Mouse (Mus musculus): ENCODE measurements around the gene Kdm5b. TPM values are rescaled to one million over a fixed set of nuclear protein-coding genes. Genes with fewer than 3 reads are reported as not detected.
"Not testable (repeated sequence)": the region's sequence is repeated elsewhere in the genome, so short reads cannot be mapped to it uniquely, and the experiment has no call there.

Kdm5b gene
- polyA plus RNA-seq, 1 experiment from 2014 or later = 75.9 TPM

GRCm38 (mm10) chr1:134533710-134534109 lies 26.3 kb upstream of the Kdm5b start:
- H3K9me3 ChIP-seq (ENCODE audit: control insufficient read depth, low read length) = not testable (repeated sequence)

GRCm38 (mm10) chr1:134535054-134535453 lies 24.9 kb upstream of the Kdm5b start:
- ATAC-seq (ENCODE audit: low FRiP score, low TSS enrichment) = no peak

More at GRCm38 (mm10) chr1:134533710-134534109, 26.3 kb upstream of the Kdm5b start:
- not testable (repeated sequence) for H3K4me2 ChIP-seq (replicated peaks; ENCODE audit: low read depth, low read length); ATAC-seq (ENCODE audit: low FRiP score, low TSS enrichment); H3K27me3 ChIP-seq (ENCODE audit: control insufficient read depth, insufficient read depth, low read length); H3K4me3 ChIP-seq (ENCODE audit: low read length); H3K4me1 ChIP-seq (ENCODE audit: control insufficient read depth, insufficient read depth, low read length); H3K36me3 ChIP-seq (ENCODE audit: control insufficient read depth, insufficient read depth, low read length); H3K27ac ChIP-seq (ENCODE audit: low read depth, low read length); H3K9ac ChIP-seq (ENCODE audit: low read depth, low read length)
- WGBS = 90% methylated on average over 10 of the region's 10 CpGs

DNA sequence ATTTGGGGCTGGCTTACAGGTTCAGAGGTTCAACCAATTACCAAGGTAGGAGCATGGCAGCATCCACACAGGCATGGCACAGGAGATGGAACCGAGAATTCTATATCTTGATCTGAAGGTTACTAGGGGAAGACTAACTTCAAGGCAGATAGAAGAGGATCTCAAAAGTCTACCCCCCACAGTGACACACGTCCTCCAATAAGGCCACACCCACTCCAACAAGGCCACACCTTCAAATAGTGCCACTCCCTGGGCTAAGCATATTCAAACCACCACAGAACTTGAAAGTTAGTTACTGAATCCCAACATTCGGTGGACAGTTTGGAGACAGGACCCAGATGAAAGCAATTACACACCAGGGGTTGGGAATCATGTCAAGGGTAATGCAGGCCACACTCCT lies 24.5 kb upstream of the Kdm5b start:
- Histone ChIP-seq H3K9ac (ENCODE audit: low read depth, low read length) (no peak overlapping the region), H3K4me1 (ENCODE audit: control insufficient read depth, insufficient read depth, low read length) (no peaks in the 10 kb centered on the region), H3K27me3 (ENCODE audit: control insufficient read depth, insufficient read depth, low read length) (no peaks in the 10 kb centered on the region), H3K9me3 (ENCODE audit: control insufficient read depth, low read length) (no peaks in the 10 kb centered on the region), H3K4me2 (replicated peaks; ENCODE audit: low read depth, low read length) (no peak overlapping the region), H3K4me3 (ENCODE audit: low read length) (no peak overlapping the region), H3K27ac (ENCODE audit: low read depth, low read length) (no peak overlapping the region), H3K36me3 (ENCODE audit: control insufficient read depth, insufficient read depth, low read length) (no peaks in the 10 kb centered on the region)
- no peak for ATAC-seq (ENCODE audit: low FRiP score, low TSS enrichment)
- WGBS = 78% methylated on average over 3 of the region's 3 CpGs

More at GRCm38 (mm10) chr1:134535054-134535453, 24.9 kb upstream of the Kdm5b start:
- Histone ChIP-seq H3K4me1 (ENCODE audit: control insufficient read depth, insufficient read depth, low read length) (no peaks in the 10 kb centered on the region), H3K4me2 (replicated peaks; ENCODE audit: low read depth, low read length) (no peak overlapping the region), H3K9ac (ENCODE audit: low read depth, low read length) (no peak overlapping the region), H3K27me3 (ENCODE audit: control insufficient read depth, insufficient read depth, low read length) (no peaks in the 10 kb centered on the region), H3K27ac (ENCODE audit: low read depth, low read length) (no peak overlapping the region), H3K4me3 (ENCODE audit: low read length) (no peak overlapping the region), H3K9me3 (ENCODE audit: control insufficient read depth, low read length) (no peaks in the 10 kb centered on the region), H3K36me3 (ENCODE audit: control insufficient read depth, insufficient read depth, low read length) (no peaks in the 10 kb centered on the region)
- WGBS = 97% methylated on average over 1 of the region's 1 CpGs

GRCm38 (mm10) chr1:134540610-134541009 lies 19.4 kb upstream of the Kdm5b start:
- Histone ChIP-seq H3K36me3 (ENCODE audit: control insufficient read depth, insufficient read depth, low read length) (no peaks in the 10 kb centered on the region), H3K27me3 (ENCODE audit: control insufficient read depth, insufficient read depth, low read length) (no peaks in the 10 kb centered on the region), H3K9ac (ENCODE audit: low read depth, low read length) (no peak overlapping the region), H3K4me2 (replicated peaks; ENCODE audit: low read depth, low read length) (no peak overlapping the region), H3K9me3 (ENCODE audit: control insufficient read depth, low read length) (peaks cover 7% of the 10 kb centered on the region; the same call in 1 of the 2 replicates), H3K27ac (ENCODE audit: low read depth, low read length) (no peak overlapping the region), H3K4me1 (ENCODE audit: control insufficient read depth, insufficient read depth, low read length) (no peaks in the 10 kb centered on the region), H3K4me3 (ENCODE audit: low read length) (no peak overlapping the region)
- WGBS = 90% methylated on average over 10 of the region's 10 CpGs
- ATAC-seq (ENCODE audit: low FRiP score, low TSS enrichment) = no peak

GRCm38 (mm10) chr1:134548231-134548630 lies 11.7 kb upstream of the Kdm5b start:
- WGBS = 69% methylated on average over 4 of the region's 4 CpGs
- Histone ChIP-seq H3K36me3 (ENCODE audit: control insufficient read depth, insufficient read depth, low read length) (no peaks in the 10 kb centered on the region), H3K9ac (ENCODE audit: low read depth, low read length) (no peak overlapping the region), H3K4me1 (ENCODE audit: control insufficient read depth, insufficient read depth, low read length) (no peaks in the 10 kb centered on the region), H3K9me3 (ENCODE audit: control insufficient read depth, low read length) (peaks cover 7% of the 10 kb centered on the region; the same call in 1 of the 2 replicates), H3K27me3 (ENCODE audit: control insufficient read depth, insufficient read depth, low read length) (no peaks in the 10 kb centered on the region), H3K4me2 (replicated peaks; ENCODE audit: low read depth, low read length) (no peak overlapping the region), H3K27ac (ENCODE audit: low read depth, low read length) (no peak overlapping the region), H3K4me3 (ENCODE audit: low read length) (no peak overlapping the region)
- ATAC-seq (ENCODE audit: low FRiP score, low TSS enrichment) = 0 out of 2 replicates have a peak, but pooled peaks have one; percentile 49

DNA sequence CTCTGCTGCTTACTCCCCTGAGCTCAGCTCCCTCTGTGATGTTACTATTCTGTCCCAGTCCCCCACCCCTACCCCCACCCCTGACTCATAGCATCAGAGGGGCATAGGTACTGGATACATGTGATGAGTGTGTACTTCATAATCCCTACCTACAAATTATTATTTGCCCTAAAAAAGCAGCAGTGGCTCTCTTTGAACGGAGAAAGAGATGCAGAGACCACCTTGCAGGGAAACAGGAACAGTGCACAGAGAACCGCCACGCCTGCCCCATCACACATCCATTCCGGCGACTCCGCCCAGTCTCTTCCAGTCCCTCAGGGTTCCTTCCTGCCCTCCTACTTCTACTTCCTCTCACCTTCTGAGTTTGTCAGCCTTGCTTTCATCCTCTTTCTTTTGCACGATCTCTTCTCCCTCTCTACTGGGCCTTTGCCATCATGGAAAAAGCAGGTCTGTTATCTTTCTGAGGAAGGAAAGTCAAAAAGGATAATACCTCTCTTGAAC lies 10.3 kb upstream of the Kdm5b start, which contains the start of gene Mgat4e:
Gene Mgat4e (minus strand): TSS at position 51 of the 501 bp plus-strand sequence.
- no peak within 1 kb of the TSS for H3K4me3 ChIP-seq (ENCODE audit: low read length)
- H3K4me1 ChIP-seq (ENCODE audit: control insufficient read depth, insufficient read depth, low read length) = no peaks in the 10 kb centered on the region
- no peak within 1 kb of the TSS for H3K9ac ChIP-seq (ENCODE audit: low read depth, low read length)
- no peaks in the 10 kb centered on the region for H3K27me3 ChIP-seq (ENCODE audit: control insufficient read depth, insufficient read depth, low read length)
- no peaks in the 10 kb centered on the region for H3K36me3 ChIP-seq (ENCODE audit: control insufficient read depth, insufficient read depth, low read length)
- WGBS = 53% methylated on average over 7 of the region's 7 CpGs
- H3K9me3 ChIP-seq (ENCODE audit: control insufficient read depth, low read length) = peaks cover 7% of the 10 kb centered on the region; the same call in 1 of the 2 replicates
- no peak for ATAC-seq (ENCODE audit: low FRiP score, low TSS enrichment)
- no peak within 1 kb of the TSS for H3K4me2 ChIP-seq (replicated peaks; ENCODE audit: low read depth, low read length)
- no peak within 1 kb of the TSS for H3K27ac ChIP-seq (ENCODE audit: low read depth, low read length)

DNA sequence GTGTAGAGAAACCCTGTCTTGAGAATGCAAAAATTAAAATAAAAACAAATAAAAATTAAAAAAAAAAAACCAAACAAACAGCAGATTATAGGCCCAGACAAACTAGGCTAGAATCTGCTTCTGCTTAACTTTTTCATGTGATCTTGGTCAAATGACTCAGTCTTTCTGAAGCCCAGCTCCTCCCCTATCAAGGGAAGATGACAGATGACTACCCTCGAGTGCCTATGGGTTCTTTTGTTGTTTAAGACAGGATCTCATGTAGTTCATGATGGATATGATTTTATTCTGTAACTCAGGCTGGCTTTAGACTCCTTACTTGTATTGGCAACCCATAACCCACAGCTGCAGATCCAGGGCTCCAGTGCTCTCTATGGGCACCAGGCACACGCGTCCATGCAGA lies 8.1 kb upstream of the Kdm5b start:
- WGBS = 88% methylated on average over 3 of the region's 3 CpGs
- H3K36me3 ChIP-seq (ENCODE audit: control insufficient read depth, insufficient read depth, low read length) = no peaks in the 10 kb centered on the region
- H3K27ac ChIP-seq (ENCODE audit: low read depth, low read length) = no peak overlapping the region
- H3K27me3 ChIP-seq (ENCODE audit: control insufficient read depth, insufficient read depth, low read length) = no peaks in the 10 kb centered on the region
- H3K4me3 ChIP-seq (ENCODE audit: low read length) = no peak overlapping the region
- H3K4me2 ChIP-seq (replicated peaks; ENCODE audit: low read depth, low read length) = no peak overlapping the region
- H3K9ac ChIP-seq (ENCODE audit: low read depth, low read length) = no peak overlapping the region
- peaks cover 13% of the 10 kb centered on the region for H3K4me1 ChIP-seq (ENCODE audit: control insufficient read depth, insufficient read depth, low read length)
- ATAC-seq (ENCODE audit: low FRiP score, low TSS enrichment) = no peak
- no peaks in the 10 kb centered on the region for H3K9me3 ChIP-seq (ENCODE audit: control insufficient read depth, low read length)

GRCm38 (mm10) chr1:134552396-134552795 lies 7.6 kb upstream of the Kdm5b start:
- WGBS = 72% methylated on average over 3 of the region's 3 CpGs
- H3K36me3 ChIP-seq (ENCODE audit: control insufficient read depth, insufficient read depth, low read length) = no peaks in the 10 kb centered on the region
- H3K4me2 ChIP-seq (replicated peaks; ENCODE audit: low read depth, low read length) = no peak overlapping the region
- no peak overlapping the region for H3K27ac ChIP-seq (ENCODE audit: low read depth, low read length)
- H3K4me1 ChIP-seq (ENCODE audit: control insufficient read depth, insufficient read depth, low read length) = peaks cover 13% of the 10 kb centered on the region
- no peak for ATAC-seq (ENCODE audit: low FRiP score, low TSS enrichment)
- H3K4me3 ChIP-seq (ENCODE audit: low read length) = no peak overlapping the region
- no peaks in the 10 kb centered on the region for H3K27me3 ChIP-seq (ENCODE audit: control insufficient read depth, insufficient read depth, low read length)
- no peak overlapping the region for H3K9ac ChIP-seq (ENCODE audit: low read depth, low read length)
- no peaks in the 10 kb centered on the region for H3K9me3 ChIP-seq (ENCODE audit: control insufficient read depth, low read length)

DNA sequence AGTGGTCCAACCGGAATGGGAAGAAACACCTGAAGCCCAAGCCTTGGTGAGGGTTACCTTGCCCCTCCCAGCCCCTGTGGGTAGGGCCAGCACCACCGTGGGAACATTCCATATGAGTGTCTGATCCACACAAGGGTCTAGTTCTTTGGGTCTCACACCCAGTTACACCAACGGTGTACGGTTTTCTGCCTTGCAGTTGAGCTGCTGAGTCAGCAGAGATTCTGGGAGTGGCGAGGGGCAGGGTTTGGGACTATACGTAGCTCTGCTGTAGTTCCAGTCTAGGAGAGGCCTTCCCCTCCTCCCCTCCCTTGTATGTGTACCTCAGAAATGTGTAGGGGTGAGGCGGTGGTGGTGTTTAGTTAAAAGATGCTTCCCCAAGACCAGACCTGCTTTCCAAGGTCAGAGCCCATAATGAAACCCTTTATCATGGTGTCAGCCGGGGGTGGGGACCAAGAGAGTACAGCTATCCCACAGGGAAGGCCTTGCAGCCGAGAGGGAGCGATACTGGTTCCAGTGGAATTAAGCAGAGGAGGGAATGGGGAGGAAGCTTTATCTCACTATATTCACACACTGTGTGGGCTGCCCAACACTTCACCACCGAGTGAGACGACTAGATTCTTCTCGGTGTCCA lies 4.6 kb upstream of the Kdm5b start:
- Histone ChIP-seq H3K9me3 (ENCODE audit: control insufficient read depth, low read length) (no peaks in the 10 kb centered on the region), H3K4me1 (ENCODE audit: control insufficient read depth, insufficient read depth, low read length) (peaks cover 13% of the 10 kb centered on the region), H3K27me3 (ENCODE audit: control insufficient read depth, insufficient read depth, low read length) (no peaks in the 10 kb centered on the region), H3K4me3 (ENCODE audit: low read length) (peak overlapping the region; percentile 66), H3K27ac (ENCODE audit: low read depth, low read length) (peak overlapping the region; percentile 91; the same call in 1 of the 2 replicates), H3K36me3 (ENCODE audit: control insufficient read depth, insufficient read depth, low read length) (no peaks in the 10 kb centered on the region), H3K4me2 (replicated peaks; ENCODE audit: low read depth, low read length) (peak overlapping the region; percentile 95), H3K9ac (ENCODE audit: low read depth, low read length) (no peak overlapping the region)
- ATAC-seq (ENCODE audit: low FRiP score, low TSS enrichment) = 0 out of 2 replicates have a peak, but pooled peaks have one; percentile 5
- 12% methylated on average over 13 of the region's 13 CpGs for WGBS
